Mouse (Mus musculus) gastrocnemius, postnatal 36 days (tissue): ENCODE measurements around the gene Gm20403. TPM values are rescaled to one million over a fixed set of nuclear protein-coding genes. Genes with fewer than 3 reads are reported as not detected.
A peak's percentile ranks its signal among the peaks of the same experiment; 100 is the strongest.
"Not testable (repeated sequence)": the region's sequence is repeated elsewhere in the genome, so short reads cannot be mapped to it uniquely, and the experiment has no call there.

Experiments used
- DNase-seq, 2 experiments: peaks; one replicate each; pipeline ENCODE4 v3.0.0; 2022
- intact Hi-C: fragments of 180-260 bp; cut with DNase I; formaldehyde crosslinking; loops from one replicate; pipeline ENCODE4 v1.15.1; 2025
- long read RNA-seq, 2 experiments: library from polyadenylated mRNA; stranded (forward); transcript quantifications; one replicate each; pipeline ENCODE4 v2.0.0; 2021
- total RNA-seq, 2 experiments: library from RNA; stranded (reverse); gene quantifications; 2 replicates each; pipeline ENCODE4 v1.2.3; 2021

Gm20403 gene
- total RNA-seq = not detected
- long read RNA-seq, experiment 1 = 0 reads
- long read RNA-seq, experiment 2 = 0 reads

- intact Hi-C loops = loop anchor here (10.0 kb wide), 1 partner anchor 161 kb away; no protein-coding TSS in a partner anchor
- peak; percentile 47 to 49 for DNase-seq
Measured at GRCm38 (mm10) chr12:54986052-54986717, at the start of gene Gm20403. Gene Gm20403 (minus strand): TSS chr12:54986529.

- intact Hi-C loops = no loop called here
Measured at GRCm38 (mm10) chr12:55027088-55027487, 40.8 kb upstream of the Gm20403 start.

GRCm38 (mm10) chr12:55023284-55023683 lies 37.0 kb upstream of the Gm20403 start:
- intact Hi-C loops = no loop called here
- DNase-seq = no peak

More at GRCm38 (mm10) chr12:55027088-55027487, 40.8 kb upstream of the Gm20403 start:
- DNase-seq = no peak

GRCm38 (mm10) chr12:55019421-55019877 lies 33.1 kb upstream of the Gm20403 start:
- intact Hi-C loops = no loop called here
- no peak for DNase-seq

- intact Hi-C loops = no loop called here
- no peak for DNase-seq
Measured at GRCm38 (mm10) chr12:55017119-55017721, 30.9 kb upstream of the Gm20403 start.

GRCm38 (mm10) chr12:55016339-55017118 lies 30.2 kb upstream of the Gm20403 start:
- intact Hi-C loops = no loop called here
- DNase-seq = no peak

GRCm38 (mm10) chr12:55015428-55015827 lies 29.1 kb upstream of the Gm20403 start:
- intact Hi-C loops = no loop called here
- no peak for DNase-seq

GRCm38 (mm10) chr12:55013626-55014398 lies 27.5 kb upstream of the Gm20403 start, which contains the start of gene Baz1a:
Gene Baz1a (minus strand): TSS chr12:55014348.
- DNase-seq = no peak
- intact Hi-C loops = no loop called here

GRCm38 (mm10) chr12:55013031-55013430 lies 26.7 kb upstream of the Gm20403 start:
- DNase-seq = no peak
- intact Hi-C loops = no loop called here

GRCm38 (mm10) chr12:55007361-55008008 lies 21.2 kb upstream of the Gm20403 start:
- intact Hi-C loops = no loop called here

GRCm38 (mm10) chr12:55006071-55006470 lies 19.7 kb upstream of the Gm20403 start:
- DNase-seq = no peak
- intact Hi-C loops = no loop called here

More at GRCm38 (mm10) chr12:55007361-55008008, 21.2 kb upstream of the Gm20403 start:
- DNase-seq = no peak

- intact Hi-C loops = no loop called here
- DNase-seq = no peak
Measured at GRCm38 (mm10) chr12:55004396-55004795, 18.1 kb upstream of the Gm20403 start.

- intact Hi-C loops = no loop called here
- DNase-seq = no peak
Measured at GRCm38 (mm10) chr12:55003843-55004242, 17.5 kb upstream of the Gm20403 start.

GRCm38 (mm10) chr12:55002532-55002931 lies 16.2 kb upstream of the Gm20403 start:
- DNase-seq, intact Hi-C loops: not testable (repeated sequence)

GRCm38 (mm10) chr12:54999016-54999690 lies 12.8 kb upstream of the Gm20403 start:
- intact Hi-C loops = no loop called here
- DNase-seq = peak in 1 of 2 experiments; percentile 18

GRCm38 (mm10) chr12:54998411-54998810 lies 12.1 kb upstream of the Gm20403 start:
- intact Hi-C loops = no loop called here
- no peak for DNase-seq

GRCm38 (mm10) chr12:54996979-54997474 lies 10.7 kb upstream of the Gm20403 start:
- DNase-seq = no peak
- intact Hi-C loops = no loop called here

GRCm38 (mm10) chr12:54995965-54996364 lies 9.6 kb upstream of the Gm20403 start:
- no peak for DNase-seq
- intact Hi-C loops = no loop called here

- no peak for DNase-seq
- intact Hi-C loops = no loop called here
Measured at GRCm38 (mm10) chr12:54994418-54994817, 8.1 kb upstream of the Gm20403 start.
